Mouse (Mus musculus) ZHBTc4 (cell line): ENCODE data around the gene Col24a1.
A peak's percentile ranks its signal among the peaks of the same experiment; 100 is the strongest.

Experiments used
- DNase-seq: peaks from one replicate; pipeline ENCODE4 v3.0.0-alpha.2; 2011; ENCODE audit warnings: low read depth, low spot score

Col24a1 gene

GRCm38 (mm10) chr3:145559675-145560074 is 267.4 kb downstream of the Col24a1 start:
- no peak for DNase-seq

- no peak for DNase-seq
Observed at GRCm38 (mm10) chr3:145560117-145560516, 267.8 kb downstream of the Col24a1 start.

GRCm38 (mm10) chr3:145574468-145574867 is 282.2 kb downstream of the Col24a1 start:
- DNase-seq, result no peak

- no peak for DNase-seq
Observed at GRCm38 (mm10) chr3:145575340-145575739, 283.1 kb downstream of the Col24a1 start.

- peak; percentile 98 for DNase-seq
Observed at GRCm38 (mm10) chr3:145575743-145576481, 283.6 kb downstream of the Col24a1 start, which contains the start of gene Znhit6. Gene Znhit6, plus strand, starts transcription at chr3:145576205.

GRCm38 (mm10) chr3:145576482-145576822 is 284.2 kb downstream of the Col24a1 start:
- no peak for DNase-seq

GRCm38 (mm10) chr3:145576876-145577275 is 284.6 kb downstream of the Col24a1 start:
- DNase-seq, result no peak

- no peak for DNase-seq
Observed at GRCm38 (mm10) chr3:145583043-145583442, 290.8 kb downstream of the Col24a1 start.

- DNase-seq, result no peak
Observed at GRCm38 (mm10) chr3:145583522-145584200, 291.4 kb downstream of the Col24a1 start.

- DNase-seq, result no peak
Observed at GRCm38 (mm10) chr3:145590562-145590961, 298.3 kb downstream of the Col24a1 start.

- DNase-seq, result no peak
Observed at GRCm38 (mm10) chr3:145591841-145592542, 299.7 kb downstream of the Col24a1 start.

GRCm38 (mm10) chr3:145595354-145595753 is 303.1 kb downstream of the Col24a1 start:
- no peak for DNase-seq

GRCm38 (mm10) chr3:145599059-145599458 is 306.8 kb downstream of the Col24a1 start:
- DNase-seq, result peak; percentile 46

- DNase-seq, result no peak
Observed at GRCm38 (mm10) chr3:145600801-145601200, 308.5 kb downstream of the Col24a1 start.

- DNase-seq, result no peak
Observed at GRCm38 (mm10) chr3:145601345-145601744, 309.1 kb downstream of the Col24a1 start.
